Mouse (Mus musculus) adrenal gland, postnatal 36 days (tissue): Measurements from ENCODE around the gene Msmp. TPM values are rescaled to one million over a fixed set of nuclear protein-coding genes. Genes with fewer than 3 reads are reported as not detected.
"Not testable (repeated sequence)": the region's sequence is repeated elsewhere in the genome, so short reads cannot be mapped to it uniquely, and the experiment has no call there.

Experiments used
- DNase-seq, 2 experiments: peaks; one replicate each; pipeline ENCODE4 v3.0.0; 2021; ENCODE audit warnings: mixed read lengths in 1 of 2
- total RNA-seq, 2 experiments: library from RNA; stranded (reverse); gene quantifications; 2 replicates each; pipeline ENCODE4 v1.2.3; 2021

The Msmp gene
- total RNA-seq, 2 experiments from 2014 or later = 3.2 to 3.4 TPM

GRCm38 (mm10) chr4:43561997-43562768, 22.1 kb downstream of the Msmp start, which contains the start of the genes Creb3 and Tln1:
TSS of gene Creb3 (plus strand) at chr4:43562332.
TSS of gene Tln1 (minus strand) at chr4:43562691.
- peak; percentile 95 for DNase-seq

- no peak for DNase-seq
Observed at GRCm38 (mm10) chr4:43561436-43561996, 22.8 kb downstream of the Msmp start.

- DNase-seq = no peak
Observed at GRCm38 (mm10) chr4:43560976-43561375, 23.3 kb downstream of the Msmp start.

- peak; percentile 71 to 73 for DNase-seq
Observed at GRCm38 (mm10) chr4:43560243-43560611, 24.1 kb downstream of the Msmp start.

- no peak for DNase-seq
Observed at GRCm38 (mm10) chr4:43559519-43560242, 24.6 kb downstream of the Msmp start.

- DNase-seq = peak; percentile 88 to 92
Observed at GRCm38 (mm10) chr4:43558631-43559356, 25.5 kb downstream of the Msmp start.

- no peak for DNase-seq
Observed at GRCm38 (mm10) chr4:43558028-43558630, 26.2 kb downstream of the Msmp start.

GRCm38 (mm10) chr4:43555926-43556325, 28.4 kb downstream of the Msmp start:
- no peak for DNase-seq

- no peak for DNase-seq
Observed at GRCm38 (mm10) chr4:43553891-43554290, 30.4 kb downstream of the Msmp start.

- peak in 1 of 2 experiments; percentile 1 for DNase-seq
Observed at GRCm38 (mm10) chr4:43552437-43552836, 31.9 kb downstream of the Msmp start.

- DNase-seq = not testable (repeated sequence)
Observed at GRCm38 (mm10) chr4:43551854-43552253, 32.4 kb downstream of the Msmp start.

GRCm38 (mm10) chr4:43549055-43549454, 35.2 kb downstream of the Msmp start:
- no peak for DNase-seq

GRCm38 (mm10) chr4:43547160-43547559, 37.1 kb downstream of the Msmp start:
- DNase-seq = no peak

GRCm38 (mm10) chr4:43546375-43547047, 37.8 kb downstream of the Msmp start:
- DNase-seq = peak; percentile 79 to 81

- DNase-seq = no peak
Observed at GRCm38 (mm10) chr4:43542044-43542443, 42.2 kb downstream of the Msmp start.

- DNase-seq = peak in 1 of 2 experiments; percentile 43
Observed at GRCm38 (mm10) chr4:43536031-43536430, 48.3 kb downstream of the Msmp start.

GRCm38 (mm10) chr4:43535628-43536027, 48.7 kb downstream of the Msmp start:
- DNase-seq = no peak

- DNase-seq = peak; percentile 87
Observed at GRCm38 (mm10) chr4:43533270-43533669, 51.0 kb downstream of the Msmp start.
